Mouse (Mus musculus) C2C12 (cell line): Measurements from ENCODE around the gene Rcan2. TPM values are rescaled to one million over a fixed set of nuclear protein-coding genes. Genes with fewer than 3 reads are reported as not detected.

Source experiments
- H3K27me3 ChIP-seq: one replicate; pipeline ENCODE4 v1.6.1; 2011; ENCODE audit not compliant: control insufficient read depth, insufficient read depth, insufficient read length
- H3K36me3 ChIP-seq: one replicate; pipeline ENCODE4 v1.6.1; 2011; ENCODE audit not compliant: control insufficient read depth, insufficient read depth
- H3K4me3 ChIP-seq: one replicate; pipeline ENCODE4 v1.5.1; 2011; ENCODE audit warnings: mild to moderate bottlenecking, control low read depth; ENCODE audit not compliant: poor library complexity, insufficient read depth, severe bottlenecking
- H3K79me2 ChIP-seq: one replicate; pipeline ENCODE4 v1.6.1; 2011; ENCODE audit not compliant: control insufficient read depth, insufficient read depth
- H3K79me3 ChIP-seq: one replicate; pipeline ENCODE4 v1.6.1; 2011; ENCODE audit warnings: low read depth, control low read depth
- H3ac ChIP-seq: one replicate; pipeline ENCODE3; 2011; ENCODE audit warnings: low read depth; ENCODE audit not compliant: control insufficient read depth, insufficient read length
- CEBPB ChIP-seq: IDR thresholded peaks from one replicate; pipeline ENCODE4 v1.6.1; 2011; ENCODE audit warnings: low read depth, mild to moderate bottlenecking, control low read depth, moderate library complexity
- CTCF ChIP-seq: IDR thresholded peaks from one replicate; pipeline ENCODE4 v1.5.1; 2011; ENCODE audit not compliant: control insufficient read depth, insufficient read depth, insufficient read length
- FOSL1 ChIP-seq: IDR thresholded peaks from one replicate; pipeline ENCODE4 v1.8.0; 2011; ENCODE audit warnings: mild to moderate bottlenecking, low read length; ENCODE audit not compliant: poor library complexity, insufficient read depth, severe bottlenecking
- MAX ChIP-seq: IDR thresholded peaks from one replicate; pipeline ENCODE4 v1.6.1; 2011; ENCODE audit warnings: mild to moderate bottlenecking, control low read depth
- MYOD1 ChIP-seq: IDR thresholded peaks from one replicate; pipeline ENCODE4 v1.6.1; 2011; ENCODE audit warnings: low read depth; ENCODE audit not compliant: control insufficient read depth, insufficient read length
- MYOG ChIP-seq: IDR thresholded peaks from one replicate; pipeline ENCODE4 v1.6.1; 2011; ENCODE audit not compliant: control insufficient read depth, insufficient read length; ENCODE audit errors: extremely low read depth
- USF1 ChIP-seq: IDR thresholded peaks from one replicate; pipeline ENCODE4 v1.6.1; 2011; ENCODE audit warnings: low read depth, mild to moderate bottlenecking, control low read depth, moderate library complexity
- polyA plus RNA-seq: library from polyadenylated mRNA; unstranded; fragments of >200 nt; fragmentation: generic; extraction: Trizol; gene quantifications from one replicate; pipeline ENCODE4 v1.2.1, GENCODE M21; 2012; ENCODE audit warnings: missing spikeins

Rcan2 gene
- polyA plus RNA-seq, 1 experiment = 1.0 TPM

- Histone ChIP-seq H3K79me3 (no peaks in the 10 kb centered on the region), H3ac (no peak overlapping the region), H3K27me3 (no peaks in the 10 kb centered on the region), H3K36me3 (no peaks in the 10 kb centered on the region), H3K79me2 (no peaks in the 10 kb centered on the region), H3K4me3 (no peak overlapping the region)
- TF ChIP-seq FOSL1 (no peak), CTCF (peak; percentile 37)
These were observed 81.9 kb downstream of the Rcan2 start for GRCm38 (mm10) chr17:43883016-43883415.

GRCm38 (mm10) chr17:43886262-43886661 is 85.1 kb downstream of the Rcan2 start:
- Histone ChIP-seq H3K4me3 (no peak overlapping the region), H3ac (no peak overlapping the region), H3K36me3 (no peaks in the 10 kb centered on the region), H3K79me2 (no peaks in the 10 kb centered on the region), H3K27me3 (no peaks in the 10 kb centered on the region), H3K79me3 (no peaks in the 10 kb centered on the region)
- TF ChIP-seq FOSL1 (no peak), MAX (no peak), MYOG (no peak), CTCF (no peak), MYOD1 (no peak), CEBPB (no peak), USF1 (no peak)

GRCm38 (mm10) chr17:43887931-43888330 is 86.8 kb downstream of the Rcan2 start:
- Histone ChIP-seq H3K36me3 (no peaks in the 10 kb centered on the region), H3ac (no peak overlapping the region), H3K4me3 (no peak overlapping the region), H3K79me2 (no peaks in the 10 kb centered on the region), H3K27me3 (no peaks in the 10 kb centered on the region), H3K79me3 (no peaks in the 10 kb centered on the region)
- TF ChIP-seq CTCF (no peak), MYOG (no peak), FOSL1 (no peak), MYOD1 (no peak), USF1 (no peak), CEBPB (no peak), MAX (no peak)

GRCm38 (mm10) chr17:43897346-43897745 is 96.2 kb downstream of the Rcan2 start:
- Histone ChIP-seq H3K4me3 (no peak overlapping the region), H3K36me3 (no peaks in the 10 kb centered on the region), H3K27me3 (no peaks in the 10 kb centered on the region), H3K79me2 (no peaks in the 10 kb centered on the region), H3ac (no peak overlapping the region), H3K79me3 (no peaks in the 10 kb centered on the region)
- TF ChIP-seq USF1 (no peak), MYOG (no peak), CEBPB (no peak), FOSL1 (no peak), CTCF (no peak), MYOD1 (no peak), MAX (no peak)

GRCm38 (mm10) chr17:43899405-43900092 is 98.4 kb downstream of the Rcan2 start:
- H3K4me3 ChIP-seq = no peak overlapping the region
- H3K27me3 ChIP-seq = no peaks in the 10 kb centered on the region
- no peak for TF ChIP-seq MAX
- no peak for TF ChIP-seq MYOG
- peak; percentile 28 for TF ChIP-seq CEBPB
- peak; percentile 76 for TF ChIP-seq MYOD1
- no peaks in the 10 kb centered on the region for H3K36me3 ChIP-seq
- H3ac ChIP-seq = no peak overlapping the region
- no peaks in the 10 kb centered on the region for H3K79me3 ChIP-seq
- H3K79me2 ChIP-seq = no peaks in the 10 kb centered on the region

DNA sequence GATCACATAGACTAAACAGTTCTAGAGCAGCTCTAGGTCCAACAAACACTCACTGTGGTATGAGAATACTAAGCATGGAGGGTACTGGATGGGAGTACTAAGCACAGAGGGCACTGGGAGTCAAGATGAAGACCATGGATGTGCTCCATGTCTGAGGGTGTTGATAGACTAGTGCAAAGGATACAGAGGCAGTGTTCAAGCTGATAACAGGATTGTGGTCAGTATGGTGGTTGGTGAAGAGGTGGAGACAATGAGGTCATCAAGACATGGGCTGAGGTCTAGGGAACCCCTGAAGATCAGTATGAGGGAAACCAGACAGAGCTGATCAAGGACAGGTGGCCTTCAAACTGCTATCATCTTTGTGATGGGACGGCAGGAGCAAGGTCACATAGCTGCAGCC is 99.0 kb downstream of the Rcan2 start:
- H3K27me3 ChIP-seq = no peaks in the 10 kb centered on the region
- H3K79me3 ChIP-seq = no peaks in the 10 kb centered on the region
- TF ChIP-seq MYOD1 = peak; percentile 28
- no peak for TF ChIP-seq CTCF
- TF ChIP-seq MYOG = no peak
- TF ChIP-seq USF1 = no peak

GRCm38 (mm10) chr17:43901474-43901873 is 100.3 kb downstream of the Rcan2 start:
- no peaks in the 10 kb centered on the region for H3K27me3 ChIP-seq
- no peaks in the 10 kb centered on the region for H3K79me2 ChIP-seq
- H3K4me3 ChIP-seq = no peak overlapping the region
- no peaks in the 10 kb centered on the region for H3K36me3 ChIP-seq
- TF ChIP-seq FOSL1 (no peak), USF1 (no peak), CEBPB (no peak), MAX (no peak), CTCF (no peak), MYOG (no peak), MYOD1 (no peak)
- no peaks in the 10 kb centered on the region for H3K79me3 ChIP-seq
- no peak overlapping the region for H3ac ChIP-seq

More for the DNA sequence above, 99.0 kb downstream of the Rcan2 start:
- Histone ChIP-seq H3K4me3 (no peak overlapping the region), H3K36me3 (no peaks in the 10 kb centered on the region), H3ac (no peak overlapping the region), H3K79me2 (no peaks in the 10 kb centered on the region)
